Mouse (Mus musculus): Measurements from ENCODE around the gene Dnajc1. TPM values are rescaled to one million over a fixed set of nuclear protein-coding genes. Genes with fewer than 3 reads are reported as not detected.

Gene Dnajc1
- polyA plus RNA-seq, 1 experiment, result 14.9 TPM

DNA sequence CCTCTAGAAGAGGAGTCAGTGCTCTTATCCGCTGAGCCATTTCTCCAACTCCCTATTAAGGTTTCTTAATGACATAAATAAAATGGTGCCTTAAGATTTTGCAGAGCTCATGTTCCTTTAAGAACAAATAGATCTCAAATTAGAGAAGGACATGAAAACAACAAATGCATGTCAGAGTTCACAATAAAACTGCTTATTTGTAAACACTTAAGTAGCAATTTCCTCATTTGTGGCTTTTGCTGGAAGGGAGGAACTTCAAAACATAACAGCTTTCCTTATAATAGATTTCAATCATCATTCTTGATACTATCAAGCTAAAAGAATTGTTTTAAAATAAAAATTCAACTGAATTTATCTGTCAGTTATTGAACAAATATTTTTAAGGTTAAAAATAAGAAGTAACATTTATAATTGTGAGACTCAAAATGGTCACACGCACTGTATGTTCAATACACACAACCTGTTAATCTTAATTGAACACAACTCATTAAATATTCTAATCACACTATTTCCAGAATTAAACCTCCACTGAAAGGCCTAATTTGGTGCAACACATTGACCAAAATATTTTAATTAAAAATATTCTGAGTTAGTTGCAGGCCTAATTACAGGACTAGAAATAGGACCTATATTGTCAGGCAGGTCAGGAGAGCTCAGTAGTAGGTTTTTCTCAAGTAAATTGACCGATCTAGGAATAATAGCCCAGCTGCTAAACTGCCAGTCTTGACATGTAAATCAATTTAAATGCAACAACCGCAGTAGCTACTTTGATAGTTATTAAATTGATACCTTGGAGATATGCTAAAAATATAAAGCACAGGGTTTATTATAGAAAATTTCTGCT is 82.1 kb downstream of the Dnajc1 start:
- no peaks in the 10 kb centered on the region for H3K4me1 ChIP-seq (ENCODE audit: control insufficient read depth, insufficient read depth, low read length)
- no peak overlapping the region for H3K4me3 ChIP-seq (ENCODE audit: insufficient read depth, low read length)
- no peak overlapping the region for H3K27ac ChIP-seq (ENCODE audit: insufficient read depth, low read length)
- TF ChIP-seq POLR2A (IDR thresholded peaks at IDR 0.05; ENCODE audit: extremely low read depth, insufficient read depth, low read length), result no peak
- TF ChIP-seq CTCF (IDR thresholded peaks at IDR 0.05; ENCODE audit: extremely low read depth, insufficient read depth, low read length), result no peak

DNA sequence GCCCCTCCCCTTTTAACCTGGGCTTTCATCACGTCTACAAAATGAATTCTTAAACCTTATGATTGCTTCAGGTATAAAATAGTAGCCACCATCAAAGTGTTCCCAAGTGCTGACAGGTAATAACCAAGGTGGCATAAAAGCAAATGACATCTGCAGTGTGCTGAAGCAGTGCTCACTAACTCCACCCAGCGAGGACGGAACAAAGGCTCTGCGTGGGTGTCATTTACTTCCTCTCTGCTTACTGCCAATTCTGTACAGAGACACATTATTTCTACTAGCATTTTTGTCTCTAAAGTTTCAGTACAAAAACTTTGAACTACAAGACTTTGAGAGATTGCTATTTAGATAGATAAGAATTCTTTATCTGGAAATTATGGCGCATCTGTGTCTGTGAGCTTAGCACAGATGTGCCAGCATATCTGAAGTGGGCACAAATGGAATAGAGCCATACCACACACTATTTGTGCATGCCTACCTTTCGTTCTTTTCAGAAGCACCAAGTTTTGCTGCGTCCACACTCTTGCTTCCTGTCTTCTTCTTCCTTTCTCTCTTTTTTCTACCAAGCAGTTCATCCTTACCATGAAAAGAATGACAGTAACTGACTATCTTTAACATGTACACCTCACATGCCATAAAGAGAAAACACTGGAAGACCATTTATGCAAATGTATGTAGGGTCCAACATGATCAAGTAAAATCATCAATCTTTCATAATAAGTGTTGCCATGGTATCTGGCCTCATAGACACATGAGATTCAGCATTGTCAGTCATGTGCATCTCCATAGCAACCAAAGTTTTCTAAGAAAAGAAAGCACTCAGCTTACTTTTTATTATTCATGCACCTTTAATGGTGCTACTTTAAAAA is 85.0 kb downstream of the Dnajc1 start:
- TF ChIP-seq POLR2A (IDR thresholded peaks at IDR 0.05; ENCODE audit: extremely low read depth, insufficient read depth, low read length) (no peak), CTCF (IDR thresholded peaks at IDR 0.05; ENCODE audit: extremely low read depth, insufficient read depth, low read length) (no peak)
- Histone ChIP-seq H3K4me1 (ENCODE audit: control insufficient read depth, insufficient read depth, low read length) (no peaks in the 10 kb centered on the region), H3K4me3 (ENCODE audit: insufficient read depth, low read length) (no peak overlapping the region), H3K27ac (ENCODE audit: insufficient read depth, low read length) (no peak overlapping the region)

DNA sequence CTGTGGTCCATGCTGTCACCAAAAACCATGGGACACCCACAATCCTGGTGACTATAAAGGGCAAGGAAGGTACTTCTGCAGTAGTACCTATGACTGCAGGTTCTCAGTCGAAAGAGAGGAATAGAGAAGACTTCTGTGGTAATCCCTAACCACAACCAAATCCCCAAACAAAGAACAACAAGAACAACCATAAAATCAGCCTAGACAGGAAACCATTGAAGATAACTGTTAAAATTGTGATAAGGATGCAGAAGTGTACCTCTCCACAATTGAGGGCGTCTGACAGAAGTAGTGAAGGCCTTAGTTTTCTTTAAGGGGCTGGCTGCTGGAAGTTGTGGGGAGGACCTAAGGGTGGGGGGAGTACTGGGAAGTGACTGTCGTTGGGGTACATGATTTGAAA is 91.7 kb downstream of the Dnajc1 start:
- TF ChIP-seq CTCF (IDR thresholded peaks at IDR 0.05; ENCODE audit: extremely low read depth, insufficient read depth, low read length), result no peak
- no peak for TF ChIP-seq POLR2A (IDR thresholded peaks at IDR 0.05; ENCODE audit: extremely low read depth, insufficient read depth, low read length)
- no peaks in the 10 kb centered on the region for H3K4me1 ChIP-seq (ENCODE audit: control insufficient read depth, insufficient read depth, low read length)
- no peak overlapping the region for H3K4me3 ChIP-seq (ENCODE audit: insufficient read depth, low read length)
- no peak overlapping the region for H3K27ac ChIP-seq (ENCODE audit: insufficient read depth, low read length)

DNA sequence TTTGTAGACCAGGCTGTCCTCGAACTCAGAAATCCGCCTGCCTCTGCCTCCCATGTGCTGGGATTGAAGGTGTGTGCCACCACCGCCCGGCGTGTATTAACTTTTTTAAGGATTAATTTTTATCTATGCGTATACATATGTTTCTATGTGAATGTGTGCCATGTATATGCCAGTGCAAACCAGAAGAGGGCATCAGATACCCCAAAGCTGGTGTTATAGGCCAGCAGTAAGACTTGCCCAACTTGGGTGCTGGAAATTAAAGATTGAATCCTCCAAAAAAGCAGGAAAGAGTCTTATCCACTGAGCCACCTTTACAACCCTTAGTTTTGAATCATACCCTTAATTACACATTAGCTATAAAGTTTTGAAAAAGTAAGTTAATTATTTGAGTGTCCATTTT is 107.5 kb downstream of the Dnajc1 start:
- Histone ChIP-seq H3K4me3 (ENCODE audit: insufficient read depth, low read length) (no peak overlapping the region), H3K27ac (ENCODE audit: insufficient read depth, low read length) (no peak overlapping the region), H3K4me1 (ENCODE audit: control insufficient read depth, insufficient read depth, low read length) (no peaks in the 10 kb centered on the region)
- TF ChIP-seq POLR2A (IDR thresholded peaks at IDR 0.05; ENCODE audit: extremely low read depth, insufficient read depth, low read length) (no peak), CTCF (IDR thresholded peaks at IDR 0.05; ENCODE audit: extremely low read depth, insufficient read depth, low read length) (no peak)

DNA sequence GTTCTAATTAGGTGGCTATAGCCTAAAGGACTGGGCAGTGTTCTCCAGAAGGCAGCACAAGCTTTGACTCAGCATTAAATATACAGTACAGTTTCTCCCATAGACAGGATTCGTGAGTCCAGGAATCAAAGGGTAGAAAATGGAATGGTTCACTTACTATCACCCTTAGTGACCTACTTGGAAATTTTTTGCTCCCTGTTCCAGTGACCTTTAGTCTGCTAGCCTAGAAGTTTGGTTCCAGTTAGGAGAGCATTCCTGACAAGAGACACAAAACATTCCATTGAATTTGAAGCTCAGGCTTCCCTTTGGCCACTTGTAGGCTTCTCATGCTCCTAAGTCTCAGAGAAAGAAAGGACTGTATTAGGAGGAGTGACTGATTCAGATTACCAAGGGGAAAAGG is 126.9 kb downstream of the Dnajc1 start:
- Histone ChIP-seq H3K27ac (ENCODE audit: insufficient read depth, low read length) (no peak overlapping the region), H3K4me3 (ENCODE audit: insufficient read depth, low read length) (no peak overlapping the region), H3K4me1 (ENCODE audit: control insufficient read depth, insufficient read depth, low read length) (no peaks in the 10 kb centered on the region)
- no peak for TF ChIP-seq CTCF (IDR thresholded peaks at IDR 0.05; ENCODE audit: extremely low read depth, insufficient read depth, low read length)
- no peak for TF ChIP-seq POLR2A (IDR thresholded peaks at IDR 0.05; ENCODE audit: extremely low read depth, insufficient read depth, low read length)

DNA sequence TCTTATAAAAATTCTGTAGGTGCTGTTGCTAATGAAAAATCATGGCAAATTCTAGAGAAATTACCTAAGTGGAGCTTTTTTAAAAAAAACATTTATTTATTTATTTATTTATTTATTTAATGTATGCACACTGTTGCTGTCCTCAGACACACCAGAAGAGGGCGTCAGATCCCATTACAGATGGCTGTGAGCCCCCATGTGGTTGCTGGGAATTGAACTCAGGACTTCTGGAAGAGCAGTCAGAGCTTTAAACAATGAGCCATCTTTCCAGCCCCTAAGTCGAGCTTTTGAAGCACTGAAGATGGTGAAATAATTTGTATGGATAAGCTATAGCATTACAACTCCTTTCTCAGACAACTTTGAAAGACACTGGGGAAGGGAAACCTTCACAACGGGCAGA is 128.1 kb downstream of the Dnajc1 start:
- no peak for TF ChIP-seq POLR2A (IDR thresholded peaks at IDR 0.05; ENCODE audit: extremely low read depth, insufficient read depth, low read length)
- TF ChIP-seq CTCF (IDR thresholded peaks at IDR 0.05; ENCODE audit: extremely low read depth, insufficient read depth, low read length), result no peak
- no peak overlapping the region for H3K4me3 ChIP-seq (ENCODE audit: insufficient read depth, low read length)
- no peaks in the 10 kb centered on the region for H3K4me1 ChIP-seq (ENCODE audit: control insufficient read depth, insufficient read depth, low read length)
- no peak overlapping the region for H3K27ac ChIP-seq (ENCODE audit: insufficient read depth, low read length)

DNA sequence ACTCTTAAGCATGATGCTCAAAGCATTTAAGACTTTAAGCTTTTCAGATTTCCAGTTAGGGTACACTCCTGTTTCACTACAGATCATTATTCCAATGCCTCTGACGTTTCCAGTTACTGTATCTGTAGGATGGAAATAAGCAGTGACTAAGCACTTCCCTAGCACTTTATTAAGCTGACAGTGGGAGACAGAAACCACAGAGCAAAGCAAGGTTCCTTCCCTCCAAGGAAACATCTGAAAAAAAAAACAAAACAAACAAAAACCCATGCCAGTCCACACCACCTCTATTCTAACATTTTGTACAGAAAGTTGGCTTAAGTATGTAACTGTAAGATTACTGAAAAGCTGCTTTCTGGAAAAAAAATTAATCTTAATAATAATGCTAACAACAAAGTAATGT is 130.3 kb downstream of the Dnajc1 start:
- no peaks in the 10 kb centered on the region for H3K4me1 ChIP-seq (ENCODE audit: control insufficient read depth, insufficient read depth, low read length)
- no peak overlapping the region for H3K27ac ChIP-seq (ENCODE audit: insufficient read depth, low read length)
- no peak for TF ChIP-seq POLR2A (IDR thresholded peaks at IDR 0.05; ENCODE audit: extremely low read depth, insufficient read depth, low read length)
- TF ChIP-seq CTCF (IDR thresholded peaks at IDR 0.05; ENCODE audit: extremely low read depth, insufficient read depth, low read length), result no peak
- H3K4me3 ChIP-seq (ENCODE audit: insufficient read depth, low read length), result no peak overlapping the region

DNA sequence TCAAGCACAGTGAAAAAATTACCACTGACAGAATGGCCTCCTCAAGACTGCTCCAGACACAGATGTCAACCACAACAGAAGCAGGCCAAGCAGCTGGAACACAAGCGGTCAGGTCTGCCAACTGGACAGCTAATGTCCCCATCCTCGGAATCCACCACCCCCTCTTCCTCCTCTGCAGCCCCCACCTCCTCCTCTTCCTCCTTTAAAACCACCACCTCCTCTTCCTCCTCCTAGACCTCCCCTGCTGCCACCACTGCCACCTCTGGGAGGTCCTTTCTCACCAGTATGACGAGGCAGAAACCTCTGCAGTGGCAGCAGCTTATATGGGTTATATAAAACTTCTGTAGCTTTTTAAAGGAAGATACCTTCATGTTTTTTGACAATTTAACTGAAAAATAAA is 143.4 kb downstream of the Dnajc1 start:
- TF ChIP-seq CTCF (IDR thresholded peaks at IDR 0.05; ENCODE audit: extremely low read depth, insufficient read depth, low read length), result no peak
- TF ChIP-seq POLR2A (IDR thresholded peaks at IDR 0.05; ENCODE audit: extremely low read depth, insufficient read depth, low read length), result no peak
- no peak overlapping the region for H3K4me3 ChIP-seq (ENCODE audit: insufficient read depth, low read length)
- no peaks in the 10 kb centered on the region for H3K4me1 ChIP-seq (ENCODE audit: control insufficient read depth, insufficient read depth, low read length)
- no peak overlapping the region for H3K27ac ChIP-seq (ENCODE audit: insufficient read depth, low read length)

DNA sequence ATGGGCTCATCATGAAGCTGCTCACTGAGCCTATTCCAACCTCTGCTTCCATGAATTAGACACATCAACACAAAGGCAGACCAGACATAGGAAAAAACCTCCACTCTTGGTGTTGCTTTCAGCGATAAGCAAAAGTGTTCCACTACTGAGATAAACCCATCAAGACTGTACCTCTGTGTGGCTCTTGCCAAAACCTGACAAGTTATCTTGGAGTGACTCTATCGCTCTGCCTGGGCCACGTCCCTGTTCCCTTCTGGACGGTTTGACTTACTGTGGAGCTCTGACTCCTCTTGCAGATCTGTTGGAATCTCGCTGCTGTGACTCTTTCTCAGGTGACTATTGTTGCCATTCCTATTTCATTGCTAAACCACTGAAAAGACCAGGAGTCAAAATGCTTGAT is 157.1 kb downstream of the Dnajc1 start:
- no peak overlapping the region for H3K27ac ChIP-seq (ENCODE audit: insufficient read depth, low read length)
- no peak overlapping the region for H3K4me3 ChIP-seq (ENCODE audit: insufficient read depth, low read length)
- TF ChIP-seq CTCF (IDR thresholded peaks at IDR 0.05; ENCODE audit: extremely low read depth, insufficient read depth, low read length) (no peak), POLR2A (IDR thresholded peaks at IDR 0.05; ENCODE audit: extremely low read depth, insufficient read depth, low read length) (no peak)
- no peaks in the 10 kb centered on the region; the same call in 1 of the 2 replicates for H3K4me1 ChIP-seq (ENCODE audit: control insufficient read depth, insufficient read depth, low read length)
